Mouse (Mus musculus) c-Kit-positive CD71-positive TER-119-positive erythroid progenitor cells, embryonic 14.5 days (primary cell): ENCODE results near the gene Gm4924.

Experiments
- DNase-seq: peaks from one replicate; pipeline ENCODE4 v3.0.0-alpha.2; 2013; ENCODE audit warnings: low spot score

The Gm4924 gene

DNA sequence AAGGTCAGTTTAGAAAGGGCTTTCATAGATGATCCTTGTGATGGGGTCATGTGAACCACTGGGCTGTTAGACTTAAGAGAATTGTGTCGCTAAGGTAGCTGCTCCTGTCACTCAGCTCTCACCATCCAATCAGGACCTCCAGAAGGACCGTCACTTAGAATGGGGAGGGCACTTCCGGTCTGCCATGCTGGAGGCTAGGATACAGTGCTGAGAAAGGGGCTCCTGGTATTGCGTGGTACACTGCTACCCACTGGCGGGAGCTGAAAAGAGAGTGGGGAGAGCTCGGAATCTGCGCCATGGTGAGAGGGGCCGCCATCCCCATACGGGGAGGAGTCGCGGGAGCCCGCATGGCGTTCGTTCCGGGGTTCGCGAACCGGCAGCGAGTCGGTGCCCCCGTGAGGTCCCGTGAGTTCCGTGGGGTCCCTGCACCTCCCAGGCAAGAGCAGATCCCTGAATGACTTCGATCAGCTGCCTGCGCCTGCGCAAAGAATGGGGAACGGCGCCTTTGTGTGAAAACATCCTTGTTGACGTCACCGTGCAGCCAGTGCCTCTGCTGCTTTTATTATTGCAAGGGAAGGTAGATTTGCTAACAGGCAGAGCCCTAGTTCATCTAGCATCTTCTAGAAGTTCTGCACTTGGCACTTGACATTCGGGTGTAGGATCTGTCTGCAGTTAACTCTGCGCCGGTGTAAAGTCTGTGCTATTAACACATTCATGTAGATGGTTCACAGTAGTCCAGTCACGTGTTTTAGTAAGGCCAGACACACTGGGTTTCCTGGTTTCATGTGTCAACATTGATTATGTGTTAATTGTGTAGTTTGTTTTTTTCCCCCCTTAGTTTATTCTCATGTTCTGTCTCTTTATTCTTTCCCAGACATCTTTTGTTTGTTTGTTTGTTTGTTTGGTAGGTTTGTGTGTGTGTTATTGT is at the start of gene Gm4924:
Gene Gm4924 (plus strand): TSS at position 173 of the 928 bp plus-strand sequence.
- DNase-seq: peak; percentile 75

DNA sequence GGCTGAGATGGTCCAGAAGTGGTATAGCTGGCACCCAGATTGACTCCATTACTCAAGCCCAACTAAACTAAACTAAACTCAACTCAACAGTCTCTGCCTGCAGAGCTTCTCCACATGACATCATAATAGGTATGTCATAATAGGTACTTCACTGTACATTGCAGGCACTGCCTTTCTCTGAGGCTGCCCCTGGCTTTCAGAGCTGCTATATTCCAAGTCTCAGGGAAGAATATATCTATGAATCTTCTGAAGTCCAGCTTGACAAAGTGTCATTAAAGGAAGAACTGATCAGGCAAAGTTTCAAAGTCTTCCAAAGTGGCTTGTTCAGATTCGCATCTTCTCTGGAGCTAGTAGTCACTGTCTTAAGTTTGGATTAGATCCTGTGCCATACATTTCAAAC is 37.6 kb upstream of the Gm4924 start, which contains the start of gene 4932415D10Rik:
Gene 4932415D10Rik (minus strand): TSS at position 101 of the 400 bp plus-strand sequence.
- DNase-seq: no peak

DNA sequence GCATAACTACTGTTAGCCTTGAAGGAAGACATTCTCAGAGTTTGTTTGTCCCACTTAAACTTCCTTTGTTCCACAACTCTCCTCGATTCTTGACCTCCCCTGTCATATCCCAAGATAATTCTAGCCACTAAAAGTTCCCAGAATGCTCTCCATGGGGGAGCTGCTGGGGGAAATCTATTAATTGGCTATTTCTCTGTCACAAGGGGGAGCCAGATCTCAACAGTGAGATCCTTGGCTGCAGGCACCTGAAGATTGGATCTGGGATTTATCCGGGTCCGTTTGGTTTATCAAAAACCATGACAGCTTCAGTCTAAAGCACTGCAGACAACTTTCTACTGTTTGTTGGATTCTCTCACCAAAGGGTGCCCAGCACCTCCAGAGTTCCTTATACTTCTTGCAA is 33.9 kb upstream of the Gm4924 start:
- no peak for DNase-seq

DNA sequence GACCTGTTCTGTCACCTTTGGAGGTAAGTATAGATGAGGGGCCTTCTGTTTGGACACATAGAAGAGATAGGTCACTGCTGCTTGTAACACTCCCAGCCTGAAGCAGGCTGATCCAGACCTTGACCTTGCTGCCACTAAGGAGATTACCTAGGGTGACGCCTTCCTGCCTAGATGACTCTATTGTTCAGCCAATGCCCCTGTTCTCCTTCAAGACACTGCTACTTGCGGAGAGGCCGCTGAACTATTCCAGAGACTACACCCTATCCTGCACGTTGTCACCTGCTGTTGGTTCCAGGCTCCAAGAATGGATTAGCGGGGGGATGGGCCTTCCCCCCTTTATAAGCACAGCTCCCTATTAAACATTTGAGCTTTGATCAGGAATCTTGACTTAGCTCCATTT is 24.2 kb upstream of the Gm4924 start:
- DNase-seq: no peak

DNA sequence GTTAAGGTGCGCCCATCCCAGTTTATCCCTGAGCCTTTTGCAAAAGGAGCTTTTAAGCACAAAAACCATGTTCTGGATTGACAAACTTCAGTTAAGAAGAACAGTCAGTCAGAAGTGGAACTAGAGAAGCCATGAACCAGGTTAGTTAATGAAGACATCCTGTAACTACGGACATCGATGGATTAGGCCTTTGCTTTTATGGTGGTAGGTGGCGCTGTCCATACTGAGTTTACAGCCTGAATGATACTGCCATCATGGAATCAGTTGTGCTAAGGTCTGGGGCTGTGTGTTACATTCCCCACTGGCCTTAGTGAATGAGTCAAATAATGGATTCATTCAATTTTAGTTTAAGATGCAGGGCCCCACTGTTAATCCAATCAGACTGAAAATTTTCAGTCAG is 1.3 kb downstream of the Gm4924 start:
- no peak for DNase-seq

DNA sequence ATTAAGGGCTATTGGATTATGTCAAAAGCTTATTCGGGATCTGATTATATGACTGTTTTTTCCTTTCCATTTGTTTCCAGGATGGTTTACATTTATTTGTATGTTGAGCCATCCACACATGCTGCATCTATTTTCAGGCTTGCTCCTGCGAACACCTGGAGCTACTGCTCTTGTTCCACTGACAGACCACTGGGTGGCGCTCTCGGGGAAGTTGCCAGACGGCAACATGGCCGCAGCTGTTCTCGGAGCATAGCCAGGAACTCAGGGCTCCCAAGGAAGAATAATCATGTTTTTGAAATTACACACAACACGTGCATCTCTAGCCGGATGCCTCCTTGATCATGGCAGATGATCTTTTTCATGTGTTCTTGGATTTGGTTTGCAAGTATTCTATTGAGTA is 7.9 kb downstream of the Gm4924 start:
- no peak for DNase-seq

DNA sequence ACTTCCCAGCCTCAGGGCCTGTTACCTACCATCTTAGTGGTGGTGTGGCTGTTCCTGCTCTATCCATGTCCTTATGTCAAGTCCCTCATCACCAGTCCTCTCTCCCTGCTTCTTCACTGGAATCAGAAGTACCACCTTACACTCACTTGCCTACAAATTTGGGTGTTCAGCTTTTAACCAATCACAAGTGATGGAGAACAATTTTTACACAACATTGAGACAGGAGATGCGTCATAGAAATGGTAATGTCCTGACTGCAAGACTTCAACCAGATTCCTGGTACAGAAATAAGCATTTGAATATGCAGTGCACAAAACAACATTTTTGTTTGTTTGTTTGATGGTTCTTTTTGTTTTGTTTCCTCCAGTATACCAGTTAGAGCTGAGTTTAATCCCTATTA is 28.9 kb downstream of the Gm4924 start:
- DNase-seq: no peak

DNA sequence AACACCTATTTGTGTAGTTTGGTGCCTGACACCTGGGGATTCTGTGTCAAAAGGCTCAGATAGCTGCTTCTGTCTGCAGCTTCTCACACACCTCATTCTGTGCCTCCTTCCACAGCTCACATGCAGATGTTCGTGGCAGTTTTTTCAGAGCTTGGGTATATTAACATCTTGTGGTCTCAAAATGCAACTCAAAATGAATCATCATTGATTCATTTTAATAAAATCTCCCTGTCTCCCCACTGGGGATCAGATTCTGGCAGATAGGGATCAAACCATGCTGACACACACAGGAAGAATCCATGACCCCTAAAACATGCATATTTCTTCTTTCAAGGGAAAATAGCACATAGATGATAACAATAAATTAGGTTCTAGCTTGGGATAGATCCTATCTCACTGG is 55.5 kb downstream of the Gm4924 start:
- DNase-seq: no peak

DNA sequence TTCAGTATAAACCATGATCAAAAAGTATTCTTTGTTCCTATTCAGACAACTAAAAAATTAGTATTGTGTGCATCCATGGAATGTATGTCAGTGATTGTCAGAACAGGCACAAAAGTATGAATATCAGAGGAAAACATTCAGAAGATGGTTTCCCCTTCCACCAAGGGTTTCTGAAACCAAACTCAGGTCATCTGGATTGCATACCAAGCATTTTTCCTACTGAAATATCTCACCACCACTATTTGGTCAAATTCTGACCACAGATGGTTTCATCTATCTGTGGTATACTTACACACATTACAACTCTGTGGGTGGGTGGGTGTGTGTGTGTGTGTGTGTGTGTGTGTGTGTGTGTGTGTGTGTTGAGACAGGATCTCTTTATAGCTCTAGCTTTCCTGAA is 69.6 kb downstream of the Gm4924 start:
- no peak for DNase-seq
